Mouse (Mus musculus): ENCODE measurements around the gene Tmem51.

GRCm38 (mm10) chr4:142065835-142066234 is 18.3 kb downstream of the Tmem51 start:
- TF ChIP-seq POLR2A (IDR thresholded peaks at IDR 0.05; ENCODE audit: insufficient read depth, low read length), result no peak
- TF ChIP-seq CTCF (IDR thresholded peaks at IDR 0.05; ENCODE audit: low read depth, low read length), result no peak
- no peak for TF ChIP-seq EP300 (IDR thresholded peaks at IDR 0.05; ENCODE audit: insufficient read depth, low read depth, low read length)
